Mouse (Mus musculus): Measurements from ENCODE around the gene Camkmt. TPM values are rescaled to one million over a fixed set of nuclear protein-coding genes. Genes with fewer than 3 reads are reported as not detected.

Gene Camkmt
- polyA plus RNA-seq, 1 experiment: 5.9 TPM

- no peaks in the 10 kb centered on the region for H3K36me3 ChIP-seq (ENCODE audit: control insufficient read depth, insufficient read depth, low read length)
- TF ChIP-seq POLR2A (IDR thresholded peaks at IDR 0.05; ENCODE audit: low read depth, low read length) (no peak), CTCF (IDR thresholded peaks at IDR 0.05; ENCODE audit: extremely low read depth, insufficient read length, insufficient replicate concordance, low read depth, low read length) (no peak)
- H3K4me1 ChIP-seq (ENCODE audit: control insufficient read depth, insufficient read depth, insufficient read length, low read length): no peaks in the 10 kb centered on the region
- WGBS: 90% methylated on average over 7 of the region's 7 CpGs
- H3K27me3 ChIP-seq (ENCODE audit: control insufficient read depth, insufficient read depth, low read length): no peaks in the 10 kb centered on the region
- no peak overlapping the region for H3K27ac ChIP-seq (ENCODE audit: insufficient read depth, low read depth, low read length)
- H3K4me3 ChIP-seq (ENCODE audit: low read depth, low read length): no peak overlapping the region
Observed at GRCm38 (mm10) chr17:85352731-85353130, 262.4 kb downstream of the Camkmt start.

- no peaks in the 10 kb centered on the region for H3K27me3 ChIP-seq (ENCODE audit: control insufficient read depth, insufficient read depth, low read length)
- no peak for TF ChIP-seq POLR2A (IDR thresholded peaks at IDR 0.05; ENCODE audit: low read depth, low read length)
- TF ChIP-seq CTCF (IDR thresholded peaks at IDR 0.05; ENCODE audit: extremely low read depth, insufficient read length, insufficient replicate concordance, low read depth, low read length): no peak
- WGBS: 72% methylated on average over 6 of the region's 6 CpGs
- H3K27ac ChIP-seq (ENCODE audit: insufficient read depth, low read depth, low read length): no peak overlapping the region
- no peak overlapping the region for H3K4me3 ChIP-seq (ENCODE audit: low read depth, low read length)
- H3K36me3 ChIP-seq (ENCODE audit: control insufficient read depth, insufficient read depth, low read length): no peaks in the 10 kb centered on the region
- no peaks in the 10 kb centered on the region for H3K4me1 ChIP-seq (ENCODE audit: control insufficient read depth, insufficient read depth, insufficient read length, low read length)
Observed at GRCm38 (mm10) chr17:85353191-85353590, 262.8 kb downstream of the Camkmt start.

- H3K36me3 ChIP-seq (ENCODE audit: control insufficient read depth, insufficient read depth, low read length): no peaks in the 10 kb centered on the region
- no peak overlapping the region for H3K27ac ChIP-seq (ENCODE audit: insufficient read depth, low read depth, low read length)
- no peaks in the 10 kb centered on the region for H3K27me3 ChIP-seq (ENCODE audit: control insufficient read depth, insufficient read depth, low read length)
- no peaks in the 10 kb centered on the region for H3K4me1 ChIP-seq (ENCODE audit: control insufficient read depth, insufficient read depth, insufficient read length, low read length)
- TF ChIP-seq POLR2A (IDR thresholded peaks at IDR 0.05; ENCODE audit: low read depth, low read length) (no peak), CTCF (IDR thresholded peaks at IDR 0.05; ENCODE audit: extremely low read depth, insufficient read length, insufficient replicate concordance, low read depth, low read length) (no peak)
- 86% methylated on average over 10 of the region's 10 CpGs for WGBS
- H3K4me3 ChIP-seq (ENCODE audit: low read depth, low read length): no peak overlapping the region
Observed at GRCm38 (mm10) chr17:85353636-85354035, 263.3 kb downstream of the Camkmt start.

- Histone ChIP-seq H3K4me1 (ENCODE audit: control insufficient read depth, insufficient read depth, insufficient read length, low read length) (no peaks in the 10 kb centered on the region), H3K36me3 (ENCODE audit: control insufficient read depth, insufficient read depth, low read length) (no peaks in the 10 kb centered on the region), H3K27ac (ENCODE audit: insufficient read depth, low read depth, low read length) (no peak overlapping the region), H3K27me3 (ENCODE audit: control insufficient read depth, insufficient read depth, low read length) (no peaks in the 10 kb centered on the region), H3K4me3 (ENCODE audit: low read depth, low read length) (no peak overlapping the region)
- WGBS: 87% methylated on average over 9 of the region's 9 CpGs
- TF ChIP-seq POLR2A (IDR thresholded peaks at IDR 0.05; ENCODE audit: low read depth, low read length) (no peak), CTCF (IDR thresholded peaks at IDR 0.05; ENCODE audit: extremely low read depth, insufficient read length, insufficient replicate concordance, low read depth, low read length) (no peak)
Observed at GRCm38 (mm10) chr17:85355356-85355755, 265.0 kb downstream of the Camkmt start.

- TF ChIP-seq CTCF (IDR thresholded peaks at IDR 0.05; ENCODE audit: extremely low read depth, insufficient read length, insufficient replicate concordance, low read depth, low read length) (no peak), POLR2A (IDR thresholded peaks at IDR 0.05; ENCODE audit: low read depth, low read length) (no peak)
- no peak overlapping the region for H3K4me3 ChIP-seq (ENCODE audit: low read depth, low read length)
- WGBS: 84% methylated on average over 7 of the region's 7 CpGs
- H3K27ac ChIP-seq (ENCODE audit: insufficient read depth, low read depth, low read length): no peak overlapping the region
- no peaks in the 10 kb centered on the region for H3K4me1 ChIP-seq (ENCODE audit: control insufficient read depth, insufficient read depth, insufficient read length, low read length)
- no peaks in the 10 kb centered on the region for H3K27me3 ChIP-seq (ENCODE audit: control insufficient read depth, insufficient read depth, low read length)
- no peaks in the 10 kb centered on the region for H3K36me3 ChIP-seq (ENCODE audit: control insufficient read depth, insufficient read depth, low read length)
Observed at GRCm38 (mm10) chr17:85361006-85361405, 270.7 kb downstream of the Camkmt start.

- Histone ChIP-seq H3K4me3 (ENCODE audit: low read depth, low read length) (no peak overlapping the region), H3K27ac (ENCODE audit: insufficient read depth, low read depth, low read length) (no peak overlapping the region), H3K36me3 (ENCODE audit: control insufficient read depth, insufficient read depth, low read length) (no peaks in the 10 kb centered on the region), H3K4me1 (ENCODE audit: control insufficient read depth, insufficient read depth, insufficient read length, low read length) (no peaks in the 10 kb centered on the region), H3K27me3 (ENCODE audit: control insufficient read depth, insufficient read depth, low read length) (no peaks in the 10 kb centered on the region)
- 85% methylated on average over 5 of the region's 5 CpGs for WGBS
- TF ChIP-seq POLR2A (IDR thresholded peaks at IDR 0.05; ENCODE audit: low read depth, low read length): no peak
- no peak for TF ChIP-seq CTCF (IDR thresholded peaks at IDR 0.05; ENCODE audit: extremely low read depth, insufficient read length, insufficient replicate concordance, low read depth, low read length)
Observed at GRCm38 (mm10) chr17:85367319-85367718, 277.0 kb downstream of the Camkmt start.

GRCm38 (mm10) chr17:85368776-85369175 lies 278.4 kb downstream of the Camkmt start:
- no peak overlapping the region for H3K4me3 ChIP-seq (ENCODE audit: low read depth, low read length)
- H3K36me3 ChIP-seq (ENCODE audit: control insufficient read depth, insufficient read depth, low read length): no peaks in the 10 kb centered on the region
- H3K27me3 ChIP-seq (ENCODE audit: control insufficient read depth, insufficient read depth, low read length): no peaks in the 10 kb centered on the region
- no peaks in the 10 kb centered on the region for H3K4me1 ChIP-seq (ENCODE audit: control insufficient read depth, insufficient read depth, insufficient read length, low read length)
- TF ChIP-seq POLR2A (IDR thresholded peaks at IDR 0.05; ENCODE audit: low read depth, low read length) (no peak), CTCF (IDR thresholded peaks at IDR 0.05; ENCODE audit: extremely low read depth, insufficient read length, insufficient replicate concordance, low read depth, low read length) (no peak)
- 72% methylated on average over 8 of the region's 8 CpGs for WGBS
- H3K27ac ChIP-seq (ENCODE audit: insufficient read depth, low read depth, low read length): no peak overlapping the region

GRCm38 (mm10) chr17:85372076-85372475 lies 281.7 kb downstream of the Camkmt start:
- Histone ChIP-seq H3K27me3 (ENCODE audit: control insufficient read depth, insufficient read depth, low read length) (no peaks in the 10 kb centered on the region), H3K27ac (ENCODE audit: insufficient read depth, low read depth, low read length) (no peak overlapping the region), H3K4me1 (ENCODE audit: control insufficient read depth, insufficient read depth, insufficient read length, low read length) (no peaks in the 10 kb centered on the region), H3K36me3 (ENCODE audit: control insufficient read depth, insufficient read depth, low read length) (no peaks in the 10 kb centered on the region), H3K4me3 (ENCODE audit: low read depth, low read length) (no peak overlapping the region)
- 67% methylated on average over 13 of the region's 13 CpGs for WGBS
- TF ChIP-seq POLR2A (IDR thresholded peaks at IDR 0.05; ENCODE audit: low read depth, low read length) (no peak), CTCF (IDR thresholded peaks at IDR 0.05; ENCODE audit: extremely low read depth, insufficient read length, insufficient replicate concordance, low read depth, low read length) (no peak)

Data from small intestine, adult 2 months (tissue).